Mouse (Mus musculus): ENCODE measurements around the gene Prr7. TPM values are rescaled to one million over a fixed set of nuclear protein-coding genes. Genes with fewer than 3 reads are reported as not detected.

The Prr7 gene
- polyA plus RNA-seq, 1 experiment from 2014 or later = 2.7 TPM

- no peaks in the 10 kb centered on the region for H3K4me1 ChIP-seq (ENCODE audit: control insufficient read depth, insufficient read depth, low read length)
- H3K36me3 ChIP-seq (ENCODE audit: control insufficient read depth, insufficient read depth, low read length) = peaks cover 93% of the 10 kb centered on the region
- H3K27me3 ChIP-seq (replicated peaks; ENCODE audit: control insufficient read depth, insufficient read depth, low read length) = no peaks in the 10 kb centered on the region
- no peak overlapping the region for H3K9ac ChIP-seq (ENCODE audit: low read depth, low read length)
- H3K27ac ChIP-seq (replicated peaks; ENCODE audit: low read depth, low read length) = no peak overlapping the region
- no peak overlapping the region for H3K4me3 ChIP-seq (ENCODE audit: low read depth, low read length)
- ATAC-seq (ENCODE audit: low read depth) (no peak), DNase-seq (ENCODE audit: low spot score) (no peak)
- 89% methylated on average over 5 of the region's 5 CpGs for WGBS
- no peaks in the 10 kb centered on the region for H3K9me3 ChIP-seq (ENCODE audit: control insufficient read depth, low read length)
- H3K4me2 ChIP-seq (ENCODE audit: low read depth, low read length) = no peak overlapping the region
These were observed 40.3 kb downstream of the Prr7 start for GRCm38 (mm10) chr13:55504390-55504789.

GRCm38 (mm10) chr13:55505810-55506209 lies 41.7 kb downstream of the Prr7 start:
- H3K4me2 ChIP-seq (ENCODE audit: low read depth, low read length) = no peak overlapping the region
- no peak overlapping the region for H3K27ac ChIP-seq (replicated peaks; ENCODE audit: low read depth, low read length)
- peaks cover 8% of the 10 kb centered on the region for H3K4me1 ChIP-seq (ENCODE audit: control insufficient read depth, insufficient read depth, low read length)
- no peak for ATAC-seq (ENCODE audit: low read depth)
- H3K4me3 ChIP-seq (ENCODE audit: low read depth, low read length) = no peak overlapping the region
- no peak for DNase-seq (ENCODE audit: low spot score)
- WGBS = 96% methylated on average over 5 of the region's 9 CpGs
- H3K9me3 ChIP-seq (ENCODE audit: control insufficient read depth, low read length) = no peaks in the 10 kb centered on the region
- H3K9ac ChIP-seq (ENCODE audit: low read depth, low read length) = no peak overlapping the region
- peaks cover 93% of the 10 kb centered on the region for H3K36me3 ChIP-seq (ENCODE audit: control insufficient read depth, insufficient read depth, low read length)
- no peaks in the 10 kb centered on the region for H3K27me3 ChIP-seq (replicated peaks; ENCODE audit: control insufficient read depth, insufficient read depth, low read length)

- H3K9ac ChIP-seq (ENCODE audit: low read depth, low read length) = no peak overlapping the region
- peaks cover 85% of the 10 kb centered on the region for H3K36me3 ChIP-seq (ENCODE audit: control insufficient read depth, insufficient read depth, low read length)
These were observed 42.6 kb downstream of the Prr7 start for GRCm38 (mm10) chr13:55506697-55507096.

DNA sequence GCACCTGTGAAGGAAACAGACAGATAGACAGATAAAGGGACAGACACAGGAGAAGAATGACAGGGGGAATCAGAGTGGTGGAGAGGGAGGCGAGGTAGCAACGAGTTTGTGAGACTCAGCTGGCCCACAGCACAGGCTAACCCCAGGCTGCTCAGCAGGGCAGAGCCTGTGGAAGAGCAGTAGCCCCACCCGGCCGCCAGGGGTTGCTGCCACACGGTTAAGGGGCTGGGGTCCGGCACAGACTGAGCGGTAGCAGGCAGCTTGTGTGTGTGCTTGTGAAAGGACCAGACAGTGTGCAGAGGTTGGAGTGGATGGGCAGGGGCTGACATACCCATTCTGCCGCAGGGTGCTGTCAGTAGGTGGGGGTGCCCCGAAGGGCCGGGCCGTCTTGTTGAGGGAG lies 43.8 kb downstream of the Prr7 start:
- ATAC-seq (ENCODE audit: low read depth) (no peak), DNase-seq (ENCODE audit: low spot score) (no peak)

More at GRCm38 (mm10) chr13:55506697-55507096, 42.6 kb downstream of the Prr7 start:
- Histone ChIP-seq H3K4me2 (ENCODE audit: low read depth, low read length) (no peak overlapping the region), H3K9me3 (ENCODE audit: control insufficient read depth, low read length) (no peaks in the 10 kb centered on the region), H3K27me3 (replicated peaks; ENCODE audit: control insufficient read depth, insufficient read depth, low read length) (no peaks in the 10 kb centered on the region), H3K4me1 (ENCODE audit: control insufficient read depth, insufficient read depth, low read length) (peaks cover 16% of the 10 kb centered on the region), H3K4me3 (ENCODE audit: low read depth, low read length) (no peak overlapping the region), H3K27ac (replicated peaks; ENCODE audit: low read depth, low read length) (no peak overlapping the region)
- ATAC-seq (ENCODE audit: low read depth) (no peak), DNase-seq (ENCODE audit: low spot score) (no peak)
- 89% methylated on average over 10 of the region's 10 CpGs for WGBS

DNA sequence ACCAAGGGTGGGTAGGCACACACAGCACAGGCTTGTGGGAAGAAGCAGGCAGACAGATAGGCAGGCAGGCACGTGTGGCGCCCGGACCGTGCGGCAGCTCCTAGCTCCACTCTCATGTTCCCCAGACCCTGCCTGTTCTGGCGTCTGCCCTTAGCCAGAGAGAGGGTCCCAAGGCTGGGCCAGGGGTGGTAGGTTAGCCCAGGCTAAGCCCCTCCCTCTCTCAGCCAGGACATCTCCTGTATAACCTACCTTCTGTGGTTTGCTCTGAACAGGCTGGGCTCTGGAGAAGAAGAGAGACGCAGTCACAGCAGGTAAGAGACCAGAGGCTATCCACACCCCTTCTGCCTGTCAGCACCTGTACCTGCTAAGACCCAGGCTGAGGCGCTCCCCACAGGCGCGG lies 44.5 kb downstream of the Prr7 start:
- Histone ChIP-seq H3K4me1 (ENCODE audit: control insufficient read depth, insufficient read depth, low read length) (peaks cover 23% of the 10 kb centered on the region), H3K9me3 (ENCODE audit: control insufficient read depth, low read length) (no peaks in the 10 kb centered on the region), H3K36me3 (ENCODE audit: control insufficient read depth, insufficient read depth, low read length) (peaks cover 70% of the 10 kb centered on the region), H3K27ac (replicated peaks; ENCODE audit: low read depth, low read length) (no peak overlapping the region), H3K4me3 (ENCODE audit: low read depth, low read length) (no peak overlapping the region), H3K27me3 (replicated peaks; ENCODE audit: control insufficient read depth, insufficient read depth, low read length) (no peaks in the 10 kb centered on the region), H3K4me2 (ENCODE audit: low read depth, low read length) (no peak overlapping the region), H3K9ac (ENCODE audit: low read depth, low read length) (no peak overlapping the region)
- DNase-seq (ENCODE audit: low spot score) (no peak), ATAC-seq (ENCODE audit: low read depth) (no peak)
- 83% methylated on average over 6 of the region's 10 CpGs for WGBS

More for the DNA sequence above, 43.8 kb downstream of the Prr7 start:
- Histone ChIP-seq H3K27me3 (replicated peaks; ENCODE audit: control insufficient read depth, insufficient read depth, low read length) (no peaks in the 10 kb centered on the region), H3K4me3 (ENCODE audit: low read depth, low read length) (no peak overlapping the region), H3K4me1 (ENCODE audit: control insufficient read depth, insufficient read depth, low read length) (peaks cover 23% of the 10 kb centered on the region), H3K9ac (ENCODE audit: low read depth, low read length) (no peak overlapping the region), H3K36me3 (ENCODE audit: control insufficient read depth, insufficient read depth, low read length) (peaks cover 76% of the 10 kb centered on the region), H3K4me2 (ENCODE audit: low read depth, low read length) (no peak overlapping the region), H3K27ac (replicated peaks; ENCODE audit: low read depth, low read length) (no peak overlapping the region), H3K9me3 (ENCODE audit: control insufficient read depth, low read length) (no peaks in the 10 kb centered on the region)
- 64% methylated on average over 11 of the region's 11 CpGs for WGBS

- ATAC-seq (ENCODE audit: low read depth) = 0 out of 2 replicates have a peak, but pooled peaks have one; percentile 0
- DNase-seq (ENCODE audit: low spot score) = peak; percentile 39
- Histone ChIP-seq H3K4me3 (ENCODE audit: low read depth, low read length) (no peak overlapping the region), H3K27me3 (replicated peaks; ENCODE audit: control insufficient read depth, insufficient read depth, low read length) (no peaks in the 10 kb centered on the region), H3K27ac (replicated peaks; ENCODE audit: low read depth, low read length) (peak overlapping the region; percentile 79), H3K36me3 (ENCODE audit: control insufficient read depth, insufficient read depth, low read length) (peaks cover 52% of the 10 kb centered on the region), H3K4me2 (ENCODE audit: low read depth, low read length) (peak overlapping the region; percentile 80), H3K9ac (ENCODE audit: low read depth, low read length) (peak overlapping the region; percentile 17; the same call in 1 of the 2 replicates), H3K9me3 (ENCODE audit: control insufficient read depth, low read length) (no peaks in the 10 kb centered on the region), H3K4me1 (ENCODE audit: control insufficient read depth, insufficient read depth, low read length) (peaks cover 23% of the 10 kb centered on the region)
- WGBS = 34% methylated on average over 3 of the region's 3 CpGs
These were observed 46.2 kb downstream of the Prr7 start for GRCm38 (mm10) chr13:55510332-55510667.

- Histone ChIP-seq H3K27ac (replicated peaks; ENCODE audit: low read depth, low read length) (peak overlapping the region; percentile 79), H3K4me3 (ENCODE audit: low read depth, low read length) (peak overlapping the region; percentile 76), H3K27me3 (replicated peaks; ENCODE audit: control insufficient read depth, insufficient read depth, low read length) (no peaks in the 10 kb centered on the region), H3K36me3 (ENCODE audit: control insufficient read depth, insufficient read depth, low read length) (peaks cover 46% of the 10 kb centered on the region), H3K9me3 (ENCODE audit: control insufficient read depth, low read length) (no peaks in the 10 kb centered on the region), H3K9ac (ENCODE audit: low read depth, low read length) (peak overlapping the region; percentile 17), H3K4me1 (ENCODE audit: control insufficient read depth, insufficient read depth, low read length) (peaks cover 23% of the 10 kb centered on the region), H3K4me2 (ENCODE audit: low read depth, low read length) (peak overlapping the region; percentile 80)
- ATAC-seq (ENCODE audit: low read depth) (peak; percentile 71), DNase-seq (ENCODE audit: low spot score) (peak; percentile 93)
- 9% methylated on average over 6 of the region's 6 CpGs for WGBS
These were observed 46.8 kb downstream of the Prr7 start for GRCm38 (mm10) chr13:55510668-55511491.

DNA sequence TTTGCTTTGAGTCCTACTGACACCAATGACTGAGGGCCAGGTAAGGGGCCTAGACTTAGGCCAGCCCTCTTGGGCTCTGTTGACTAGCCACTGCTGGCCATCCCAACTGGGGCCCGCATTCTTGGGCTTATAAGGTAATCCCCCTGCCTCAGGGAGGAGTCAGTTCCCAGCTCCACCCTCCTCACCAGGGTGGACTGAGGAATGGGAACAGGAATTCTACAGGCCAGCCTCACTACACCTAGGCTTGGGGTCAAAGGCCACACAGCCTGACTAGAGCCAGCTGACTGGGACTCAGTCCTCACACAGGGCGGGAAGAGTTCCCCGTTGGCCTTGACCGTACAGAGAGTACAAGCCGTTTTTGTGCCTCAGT lies 47.4 kb downstream of the Prr7 start:
- peak overlapping the region; percentile 79 for H3K27ac ChIP-seq (replicated peaks; ENCODE audit: low read depth, low read length)
- 17% methylated on average over 5 of the region's 5 CpGs for WGBS
- no peaks in the 10 kb centered on the region for H3K9me3 ChIP-seq (ENCODE audit: control insufficient read depth, low read length)
- peaks cover 40% of the 10 kb centered on the region for H3K36me3 ChIP-seq (ENCODE audit: control insufficient read depth, insufficient read depth, low read length)
- H3K9ac ChIP-seq (ENCODE audit: low read depth, low read length) = peak overlapping the region; percentile 17
- peak overlapping the region; percentile 80 for H3K4me2 ChIP-seq (ENCODE audit: low read depth, low read length)
- ATAC-seq (ENCODE audit: low read depth) = no peak
- no peak for DNase-seq (ENCODE audit: low spot score)
- H3K4me3 ChIP-seq (ENCODE audit: low read depth, low read length) = peak overlapping the region; percentile 76
- peaks cover 23% of the 10 kb centered on the region for H3K4me1 ChIP-seq (ENCODE audit: control insufficient read depth, insufficient read depth, low read length)
- no peaks in the 10 kb centered on the region for H3K27me3 ChIP-seq (replicated peaks; ENCODE audit: control insufficient read depth, insufficient read depth, low read length)

Data from embryonic facial prominence, embryonic 14.5 days (tissue).